Mouse (Mus musculus): ENCODE measurements at regions not wholly inside any gene's neighbourhood (a gene's known extent, or its start where the extent isn't known, plus 50 kb on each side); places are given as distances from the start of the nearest gene placed in this dataset.

GRCm38 (mm10) chr4:68179551-68179950 is 774.6 kb downstream of the Brinp1 start:
- Histone ChIP-seq H3K4me2 (ENCODE audit: low read depth) (no peak overlapping the region), H3K36me3 (replicated peaks; ENCODE audit: control insufficient read depth, insufficient read depth, low read depth) (no peaks in the 10 kb centered on the region), H3K27me3 (ENCODE audit: control insufficient read depth, insufficient read depth, low read length) (no peaks in the 10 kb centered on the region), H3K9me3 (ENCODE audit: control insufficient read depth, low read length) (no peaks in the 10 kb centered on the region), H3K4me1 (replicated peaks; ENCODE audit: control insufficient read depth in 2 of 2, insufficient read depth in 2 of 2, low read length in 1 of 2) (no peaks in the 10 kb centered on the region), H3K4me3 (ENCODE audit: insufficient read depth in 1 of 2, low read depth in 2 of 2, low read length in 2 of 2) (no peak overlapping the region), H3K9ac (replicated peaks) (no peak overlapping the region), H3K27ac (no peak overlapping the region)
- 59% methylated on average over 4 of the region's 4 CpGs for WGBS (ENCODE audit: insufficient replicate concordance)
- no peak for ATAC-seq (ENCODE audit: insufficient read depth)
- TF ChIP-seq CTCF (IDR thresholded peaks at IDR 0.05; ENCODE audit: low read depth): no peak
- no peak for TF ChIP-seq EP300 (IDR thresholded peaks at IDR 0.05; ENCODE audit: low read depth)
- DNase-seq (ENCODE audit: low read depth in 3 of 3, low spot score in 3 of 3): no peak

GRCm38 (mm10) chr4:68156499-68156898 is 797.7 kb downstream of the Brinp1 start:
- Histone ChIP-seq H3K4me2 (ENCODE audit: low read depth) (no peak overlapping the region), H3K4me3 (ENCODE audit: insufficient read depth in 1 of 2, low read depth in 2 of 2, low read length in 2 of 2) (no peak overlapping the region), H3K27me3 (ENCODE audit: control insufficient read depth, insufficient read depth, low read length) (no peaks in the 10 kb centered on the region), H3K27ac (no peak overlapping the region), H3K36me3 (replicated peaks; ENCODE audit: control insufficient read depth, insufficient read depth, low read depth) (no peaks in the 10 kb centered on the region), H3K4me1 (replicated peaks; ENCODE audit: control insufficient read depth in 2 of 2, insufficient read depth in 2 of 2, low read length in 1 of 2) (no peaks in the 10 kb centered on the region), H3K9me3 (ENCODE audit: control insufficient read depth, low read length) (no peaks in the 10 kb centered on the region), H3K9ac (replicated peaks) (no peak overlapping the region)
- no peak for TF ChIP-seq CTCF (IDR thresholded peaks at IDR 0.05; ENCODE audit: low read depth)
- no peak for TF ChIP-seq EP300 (IDR thresholded peaks at IDR 0.05; ENCODE audit: low read depth)
- DNase-seq (ENCODE audit: low read depth in 3 of 3, low spot score in 3 of 3) (no peak), ATAC-seq (ENCODE audit: insufficient read depth) (no peak)
- 50% methylated on average over 1 of the region's 1 CpGs for WGBS (ENCODE audit: insufficient replicate concordance)

- H3K4me3 ChIP-seq (ENCODE audit: insufficient read depth in 1 of 2, low read depth in 2 of 2, low read length in 2 of 2): no peak overlapping the region
- 63% methylated on average over 5 of the region's 5 CpGs for WGBS (ENCODE audit: insufficient replicate concordance)
- TF ChIP-seq CTCF (IDR thresholded peaks at IDR 0.05; ENCODE audit: low read depth): no peak
- TF ChIP-seq EP300 (IDR thresholded peaks at IDR 0.05; ENCODE audit: low read depth): no peak
- no peaks in the 10 kb centered on the region for H3K9me3 ChIP-seq (ENCODE audit: control insufficient read depth, low read length)
- no peak overlapping the region for H3K9ac ChIP-seq (replicated peaks)
- no peaks in the 10 kb centered on the region for H3K36me3 ChIP-seq (replicated peaks; ENCODE audit: control insufficient read depth, insufficient read depth, low read depth)
- H3K27me3 ChIP-seq (ENCODE audit: control insufficient read depth, insufficient read depth, low read length): no peaks in the 10 kb centered on the region
- no peaks in the 10 kb centered on the region for H3K4me1 ChIP-seq (replicated peaks; ENCODE audit: control insufficient read depth in 2 of 2, insufficient read depth in 2 of 2, low read length in 1 of 2)
- no peak for ATAC-seq (ENCODE audit: insufficient read depth)
- no peak overlapping the region for H3K4me2 ChIP-seq (ENCODE audit: low read depth)
- no peak overlapping the region for H3K27ac ChIP-seq
- no peak for DNase-seq (ENCODE audit: low read depth in 3 of 3, low spot score in 3 of 3)
These were observed 805.6 kb downstream of the Brinp1 start for GRCm38 (mm10) chr4:68148483-68149069.

- Histone ChIP-seq H3K36me3 (replicated peaks; ENCODE audit: control insufficient read depth, insufficient read depth, low read depth) (no peaks in the 10 kb centered on the region), H3K9me3 (ENCODE audit: control insufficient read depth, low read length) (no peaks in the 10 kb centered on the region), H3K27ac (no peak overlapping the region), H3K4me3 (ENCODE audit: insufficient read depth in 1 of 2, low read depth in 2 of 2, low read length in 2 of 2) (no peak overlapping the region), H3K4me1 (replicated peaks; ENCODE audit: control insufficient read depth in 2 of 2, insufficient read depth in 2 of 2, low read length in 1 of 2) (no peaks in the 10 kb centered on the region), H3K27me3 (ENCODE audit: control insufficient read depth, insufficient read depth, low read length) (no peaks in the 10 kb centered on the region), H3K4me2 (ENCODE audit: low read depth) (no peak overlapping the region), H3K9ac (replicated peaks) (no peak overlapping the region)
- DNase-seq (ENCODE audit: low read depth in 3 of 3, low spot score in 3 of 3) (no peak), ATAC-seq (ENCODE audit: insufficient read depth) (no peak)
- 51% methylated on average over 4 of the region's 4 CpGs for WGBS (ENCODE audit: insufficient replicate concordance)
- TF ChIP-seq EP300 (IDR thresholded peaks at IDR 0.05; ENCODE audit: low read depth) (no peak), CTCF (IDR thresholded peaks at IDR 0.05; ENCODE audit: low read depth) (no peak)
These were observed 826.1 kb downstream of the Brinp1 start for GRCm38 (mm10) chr4:68128124-68128523.

- Histone ChIP-seq H3K4me3 (ENCODE audit: insufficient read depth in 1 of 2, low read depth in 2 of 2, low read length in 2 of 2) (no peak overlapping the region), H3K9ac (replicated peaks) (no peak overlapping the region), H3K27ac (no peak overlapping the region), H3K36me3 (replicated peaks; ENCODE audit: control insufficient read depth, insufficient read depth, low read depth) (no peaks in the 10 kb centered on the region), H3K9me3 (ENCODE audit: control insufficient read depth, low read length) (no peaks in the 10 kb centered on the region), H3K4me1 (replicated peaks; ENCODE audit: control insufficient read depth in 2 of 2, insufficient read depth in 2 of 2, low read length in 1 of 2) (no peaks in the 10 kb centered on the region), H3K4me2 (ENCODE audit: low read depth) (no peak overlapping the region), H3K27me3 (ENCODE audit: control insufficient read depth, insufficient read depth, low read length) (no peaks in the 10 kb centered on the region)
- TF ChIP-seq EP300 (IDR thresholded peaks at IDR 0.05; ENCODE audit: low read depth) (no peak), CTCF (IDR thresholded peaks at IDR 0.05; ENCODE audit: low read depth) (no peak)
- ATAC-seq (ENCODE audit: insufficient read depth) (no peak), DNase-seq (ENCODE audit: low read depth in 3 of 3, low spot score in 3 of 3) (no peak)
These were observed 839.7 kb downstream of the Brinp1 start for GRCm38 (mm10) chr4:68114502-68114901.

Data from liver, embryonic 14.5 days (tissue).